Mouse (Mus musculus) left cerebral cortex, adult 11 months (tissue): ENCODE results near the gene Ssh2.
A peak's percentile ranks its signal among the peaks of the same experiment; 100 is the strongest.
"Not testable (repeated sequence)": the region's sequence is repeated elsewhere in the genome, so short reads cannot be mapped to it uniquely, and the experiment has no call there.

Experiments used
- DNase-seq: peaks from one replicate; pipeline ENCODE4 v3.0.0; 2022; ENCODE audit warnings: low spot score

Gene Ssh2

DNA sequence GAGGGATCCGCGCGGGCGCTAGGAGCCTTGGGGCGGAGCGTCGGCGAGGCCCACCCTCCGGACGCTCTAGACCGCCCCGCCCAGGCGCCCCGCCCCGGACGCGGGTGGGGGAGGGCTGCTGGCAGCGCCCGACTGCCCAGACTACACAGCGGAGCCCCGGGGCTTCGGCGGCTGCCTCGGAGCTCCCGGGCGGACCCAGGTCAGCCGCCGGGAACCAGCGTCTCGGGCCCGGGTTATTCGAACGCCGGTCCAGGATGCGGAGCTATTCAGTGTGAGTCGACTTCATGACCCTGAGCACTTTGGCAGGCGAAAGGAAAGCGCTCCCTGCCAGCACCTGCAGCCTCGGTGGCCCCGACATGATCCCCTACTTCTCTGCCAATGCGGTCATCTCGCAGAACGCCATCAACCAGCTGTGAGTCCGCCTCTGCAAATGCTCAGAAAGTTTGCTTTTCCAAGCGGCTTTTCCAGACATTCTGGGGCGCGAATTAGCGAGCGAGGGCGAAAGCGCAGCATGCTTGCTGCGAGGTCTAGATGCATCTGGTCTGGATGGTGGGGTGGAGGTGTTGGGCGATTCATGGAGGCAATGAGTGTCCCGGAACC, 132.2 kb downstream of the Ssh2 start:
- peak; percentile 61 for DNase-seq

DNA sequence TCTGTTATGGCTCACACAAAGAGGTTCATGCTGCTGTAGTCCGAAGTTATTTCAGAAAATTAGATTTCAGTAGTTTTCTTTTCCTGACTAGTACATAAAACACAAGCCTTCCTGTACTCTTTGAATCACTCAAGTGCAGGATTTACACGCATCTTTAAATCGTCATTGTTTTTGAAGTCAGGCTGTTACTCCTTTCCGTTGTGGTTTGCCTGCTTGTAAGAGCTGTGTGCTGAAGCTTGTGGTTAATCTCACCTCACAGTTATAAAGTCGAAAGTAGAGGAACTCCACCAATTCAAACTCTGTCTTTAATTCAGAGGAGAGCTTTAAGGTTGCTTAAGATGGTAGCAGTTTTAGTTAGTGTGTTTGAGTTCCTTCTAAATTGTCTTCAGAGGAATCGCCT, 132.9 kb downstream of the Ssh2 start:
- DNase-seq: no peak

DNA sequence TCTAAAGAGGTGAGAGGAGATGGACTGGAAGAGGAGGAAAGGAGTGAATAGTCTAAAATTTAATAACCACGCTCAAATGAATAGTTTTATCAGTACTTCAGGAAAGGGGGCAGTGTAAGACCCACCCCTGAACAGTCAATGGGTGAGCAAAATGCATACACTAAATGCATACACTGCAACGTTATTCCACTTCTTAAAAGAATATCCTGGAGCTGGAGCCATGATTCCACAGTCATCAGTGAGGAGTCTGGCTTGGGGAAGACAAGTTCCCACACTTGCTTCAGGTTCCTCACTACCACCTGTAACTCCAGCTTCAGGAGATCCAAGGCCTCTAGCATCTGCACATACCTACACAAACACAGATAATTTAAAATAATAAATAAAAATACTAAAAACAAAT, 133.6 kb downstream of the Ssh2 start:
- DNase-seq: no peak

DNA sequence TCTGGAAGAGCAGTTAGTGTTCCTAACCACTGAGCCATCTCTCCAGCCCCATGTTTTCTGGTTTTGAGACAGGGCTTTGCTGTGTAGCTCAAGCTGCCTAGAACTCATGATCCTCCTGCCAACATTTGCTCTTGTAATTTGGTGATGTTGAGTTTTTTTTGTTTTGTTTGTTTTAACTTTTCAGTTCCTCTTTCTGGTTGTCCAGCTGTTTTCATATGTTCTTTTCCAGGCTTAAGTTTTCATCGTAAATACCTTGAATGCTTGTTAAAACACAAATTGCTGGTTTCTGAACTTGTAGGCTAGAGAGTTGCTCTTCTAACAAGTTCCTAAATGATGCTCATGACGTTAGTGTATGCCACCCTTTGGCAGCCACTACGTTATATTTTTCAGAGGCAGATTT, 139.0 kb downstream of the Ssh2 start:
- DNase-seq: no peak

DNA sequence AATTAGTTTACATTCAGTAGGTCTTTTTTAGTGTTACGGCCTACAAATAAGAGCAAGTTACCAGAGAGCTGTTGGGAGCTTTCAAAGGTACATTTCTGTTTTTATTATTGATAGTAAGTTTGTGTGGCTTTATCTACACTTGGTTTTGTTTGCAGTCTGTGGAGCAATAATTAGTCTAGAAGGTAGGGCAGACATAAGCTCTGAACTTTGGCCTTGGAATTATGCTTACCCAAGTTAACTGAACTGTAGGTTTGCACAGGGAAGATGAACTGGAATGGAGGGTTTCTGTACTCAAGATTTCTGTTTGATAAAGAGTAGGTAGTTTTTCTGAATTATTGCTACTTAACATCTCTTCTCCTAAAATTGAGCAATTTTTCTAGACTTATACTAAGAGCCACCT, 141.8 kb downstream of the Ssh2 start:
- no peak for DNase-seq

DNA sequence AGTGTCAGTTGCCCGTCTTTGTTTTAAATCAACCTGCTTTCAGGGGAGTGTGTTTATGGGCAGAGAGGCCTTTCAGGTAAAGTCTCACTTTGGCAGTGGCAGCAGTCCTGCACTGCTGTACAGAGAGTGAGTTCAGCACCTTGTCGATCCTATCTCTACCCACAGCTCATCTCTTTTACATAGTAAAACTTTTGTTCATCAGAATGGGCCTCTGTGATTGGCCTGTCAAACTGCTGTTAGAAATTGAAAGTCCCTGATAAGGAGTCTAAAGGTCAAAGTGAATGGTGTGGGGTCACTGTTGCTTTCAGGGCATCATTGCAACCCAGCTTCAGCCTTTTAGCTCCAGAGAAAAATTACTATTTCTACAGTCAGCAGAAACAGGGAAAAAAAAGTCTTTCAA, 147.4 kb downstream of the Ssh2 start:
- no peak for DNase-seq

DNA sequence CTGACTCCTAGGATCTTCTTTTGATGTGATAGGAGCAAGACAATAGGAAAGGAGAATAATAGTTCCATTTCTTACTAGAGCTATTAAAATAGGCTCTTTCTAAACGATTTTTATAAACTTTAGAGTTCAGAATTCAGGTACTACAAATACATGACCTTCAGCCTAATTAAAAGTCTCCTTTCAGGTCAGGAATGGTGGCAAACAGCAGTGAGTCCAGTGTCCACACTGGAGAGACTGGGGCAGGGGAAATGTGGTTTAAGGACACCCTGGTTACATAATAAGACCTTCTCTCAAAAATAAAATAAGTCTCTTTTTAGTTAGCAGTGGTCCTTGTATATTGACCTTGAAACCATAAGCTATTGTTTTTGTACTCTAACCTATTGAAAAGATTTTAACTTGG, 148.3 kb downstream of the Ssh2 start:
- DNase-seq: no peak

DNA sequence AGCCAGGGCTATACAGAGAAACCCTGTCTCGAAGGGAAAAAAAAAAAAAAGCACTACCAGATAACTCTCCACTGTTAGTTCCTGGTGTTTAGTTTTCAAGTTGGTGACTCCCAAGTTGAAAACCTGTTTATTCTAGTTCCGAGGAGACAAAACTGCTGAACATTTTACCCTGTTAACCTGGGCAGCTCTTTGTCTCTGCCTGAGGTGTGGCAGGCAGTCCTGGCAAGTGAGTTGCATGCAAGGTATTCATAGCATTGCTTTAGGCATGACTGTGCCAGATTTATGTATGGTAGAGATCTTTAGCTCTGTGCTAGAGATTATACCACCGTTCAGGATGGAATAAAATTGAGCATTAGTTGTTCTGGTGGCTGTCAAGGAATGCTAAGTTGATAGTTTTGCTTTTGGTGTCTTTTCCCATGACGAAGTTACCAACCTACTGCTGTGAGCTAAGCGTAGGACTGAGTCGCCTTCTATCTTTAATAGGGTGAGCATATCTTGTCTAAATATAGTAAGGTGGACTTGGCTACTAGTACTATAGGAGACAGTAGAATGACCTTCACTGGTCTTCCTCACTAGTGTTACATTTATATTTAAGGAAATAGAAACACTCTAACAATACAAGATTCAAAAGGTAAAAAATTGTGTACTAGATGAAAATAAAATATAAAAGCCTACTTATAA, 149.8 kb downstream of the Ssh2 start:
- no peak for DNase-seq

DNA sequence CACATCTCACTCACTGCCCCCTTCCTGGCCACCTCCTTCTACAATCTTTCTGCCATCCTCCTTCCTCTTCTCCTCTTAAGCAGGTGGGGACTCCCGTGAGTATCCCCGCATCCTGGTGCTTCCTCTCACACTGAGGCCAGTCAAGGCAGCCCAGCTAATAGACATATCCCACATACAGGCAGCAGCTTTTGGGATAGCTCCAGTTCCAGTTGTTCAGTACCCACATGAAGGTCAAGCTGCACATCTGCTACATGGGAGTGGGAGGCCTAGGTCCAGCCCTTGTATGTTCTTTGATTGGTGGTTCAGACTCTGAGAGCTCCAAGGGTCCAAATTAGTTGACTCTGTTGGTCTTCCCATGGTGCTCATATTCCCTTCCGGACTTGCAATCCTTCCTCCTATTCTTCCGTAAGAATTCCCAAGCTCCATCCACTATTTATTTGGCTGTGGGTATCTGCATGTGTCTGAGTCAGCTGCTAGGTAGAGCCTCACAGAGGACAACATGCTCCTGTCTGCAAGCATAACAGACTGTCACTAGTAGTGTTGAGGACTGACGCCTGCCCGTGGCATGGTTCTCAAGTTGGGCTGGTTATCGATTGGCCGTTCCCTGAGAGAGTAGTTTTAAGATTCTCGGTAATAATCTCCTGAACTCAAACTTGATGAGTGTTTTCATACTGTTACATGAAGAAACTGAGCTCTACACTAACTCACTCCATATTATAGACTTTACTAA, 151.6 kb downstream of the Ssh2 start:
- no peak for DNase-seq

DNA sequence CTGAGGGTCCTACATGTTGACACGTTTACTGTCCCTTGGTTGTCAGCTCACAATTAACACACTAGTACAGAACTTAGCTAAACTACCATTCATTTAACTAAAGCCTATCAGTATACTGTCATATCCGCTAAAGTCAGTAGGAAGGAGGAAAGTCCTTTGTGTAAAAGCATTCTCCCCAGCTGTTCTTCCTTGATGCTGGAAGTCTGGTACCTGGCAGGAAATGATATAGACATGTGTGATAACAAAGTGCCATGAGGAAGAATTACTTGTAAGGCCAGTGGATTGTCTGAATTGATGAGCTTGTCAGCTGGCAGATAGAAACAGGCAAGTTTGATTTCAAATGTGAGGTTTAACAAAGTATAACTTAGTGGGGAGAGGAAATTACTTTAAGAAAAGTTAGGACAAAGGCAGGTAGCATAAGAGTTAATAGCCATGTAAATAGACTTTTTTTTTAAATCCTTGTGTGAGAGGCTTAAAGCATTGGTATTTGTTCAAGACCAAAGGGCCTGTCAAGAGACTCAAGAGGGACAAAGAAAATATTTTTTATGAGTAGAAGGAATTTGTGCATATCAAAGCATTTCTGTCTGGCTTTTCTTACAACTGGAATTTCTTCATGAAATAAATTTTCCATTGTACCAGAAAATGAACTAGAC, 153.2 kb downstream of the Ssh2 start:
- no peak for DNase-seq

DNA sequence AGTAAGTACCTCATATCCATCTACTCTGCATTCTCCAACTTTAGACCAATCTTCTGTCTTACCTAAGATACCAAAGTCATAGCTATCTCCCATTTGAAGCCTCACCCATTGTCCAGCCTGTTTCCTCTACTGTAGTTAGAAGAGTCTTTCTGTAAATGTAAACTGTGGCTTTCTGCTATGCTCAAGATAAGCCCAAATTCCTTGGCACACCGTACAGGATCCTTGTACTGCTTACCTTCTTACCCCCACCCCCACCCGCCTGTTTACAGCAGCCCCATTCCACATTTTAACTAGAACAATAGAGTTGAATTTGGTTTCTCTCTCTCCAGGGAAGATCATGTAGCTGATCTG, 153.7 kb downstream of the Ssh2 start:
- no peak for DNase-seq

DNA sequence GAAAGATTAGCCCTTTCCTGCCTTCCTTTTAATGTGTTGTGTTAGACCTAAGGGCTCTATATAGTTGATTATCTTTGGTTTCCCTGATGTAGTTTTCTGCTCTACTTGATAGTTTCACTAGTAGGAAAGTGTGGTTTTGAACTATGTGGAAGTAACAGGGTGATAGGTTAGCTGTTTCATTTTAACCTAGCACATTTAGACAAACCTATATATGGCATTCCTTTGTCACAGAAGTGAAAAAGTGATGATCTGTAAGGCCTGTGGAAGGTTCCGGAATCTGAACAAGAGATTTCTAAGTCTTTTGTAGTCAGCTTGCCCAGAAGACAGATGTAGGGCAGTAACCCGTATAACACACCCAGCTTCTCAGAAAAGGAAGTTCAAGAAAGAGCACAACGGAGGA, 155.0 kb downstream of the Ssh2 start:
- no peak for DNase-seq

DNA sequence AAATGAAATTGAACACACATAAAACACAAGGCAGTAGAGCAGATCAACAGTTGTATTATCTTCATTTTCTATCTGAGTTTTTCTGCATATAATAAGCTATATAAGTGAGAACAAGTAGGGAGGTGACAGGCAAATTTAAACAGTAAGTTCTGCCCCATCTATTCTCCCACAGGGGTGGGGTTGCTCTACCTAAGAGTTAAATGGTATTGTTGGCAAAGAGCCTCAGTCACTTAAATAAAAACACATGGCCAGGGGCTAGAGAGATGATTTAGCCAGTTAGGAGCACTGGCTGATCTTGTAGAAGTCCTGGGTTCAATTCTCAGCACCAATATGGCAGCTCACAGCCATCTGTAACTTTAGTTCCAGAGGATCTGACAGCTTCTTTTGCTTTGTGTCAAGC, 155.6 kb downstream of the Ssh2 start:
- no peak for DNase-seq

DNA sequence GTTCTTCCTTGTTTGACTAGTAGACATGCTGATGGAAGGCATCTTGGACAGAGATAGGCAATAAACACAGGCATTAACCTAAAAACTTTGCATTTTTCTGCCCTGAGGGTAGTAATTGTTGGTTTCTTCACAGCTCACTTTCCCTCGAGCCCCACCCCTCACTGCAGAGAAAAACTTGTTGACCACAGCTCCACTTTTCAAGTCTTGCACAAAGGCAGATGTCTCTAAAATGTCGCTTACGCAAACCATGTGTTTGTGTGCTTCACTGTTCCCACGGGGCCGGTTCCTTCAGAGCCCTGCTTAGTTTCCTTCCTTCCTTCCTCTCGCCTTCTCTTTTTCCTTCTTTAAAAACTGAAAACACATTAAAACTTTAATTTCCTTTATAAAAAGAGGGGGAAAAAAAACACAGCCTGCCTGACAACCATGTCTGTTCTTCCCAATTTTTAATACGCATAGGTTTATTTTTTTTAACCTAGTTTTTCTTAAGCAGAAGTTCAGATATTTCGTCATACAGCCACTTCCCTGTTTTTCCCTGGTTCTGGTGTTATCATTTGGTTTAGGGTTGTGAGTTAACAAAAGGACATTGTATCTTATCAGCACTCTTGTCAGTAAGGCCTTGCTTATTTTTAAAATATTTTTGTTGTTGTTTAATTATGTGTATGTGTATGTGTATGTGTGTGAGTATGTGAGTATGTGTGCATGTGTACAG, 156.3 kb downstream of the Ssh2 start:
- DNase-seq: no peak

DNA sequence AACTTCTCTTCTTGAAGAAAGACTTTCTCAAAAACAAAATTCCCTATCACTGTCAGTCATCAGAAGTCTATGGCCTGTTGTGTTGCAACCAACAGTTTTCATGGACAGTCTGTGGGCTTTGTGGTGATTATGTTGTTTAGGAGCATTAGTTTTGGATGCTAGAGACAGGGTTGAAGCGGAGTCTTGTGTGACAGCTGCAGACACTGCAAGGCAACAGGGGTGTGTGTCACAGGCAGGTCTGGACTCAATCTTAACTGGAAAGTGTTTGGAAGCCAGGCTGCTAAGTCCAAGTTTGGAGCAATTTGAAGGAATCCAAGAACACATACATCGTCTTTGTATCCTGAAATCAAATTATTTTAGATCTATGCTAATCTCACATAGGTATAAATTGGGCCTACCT, 162.5 kb downstream of the Ssh2 start:
- DNase-seq: no peak

DNA sequence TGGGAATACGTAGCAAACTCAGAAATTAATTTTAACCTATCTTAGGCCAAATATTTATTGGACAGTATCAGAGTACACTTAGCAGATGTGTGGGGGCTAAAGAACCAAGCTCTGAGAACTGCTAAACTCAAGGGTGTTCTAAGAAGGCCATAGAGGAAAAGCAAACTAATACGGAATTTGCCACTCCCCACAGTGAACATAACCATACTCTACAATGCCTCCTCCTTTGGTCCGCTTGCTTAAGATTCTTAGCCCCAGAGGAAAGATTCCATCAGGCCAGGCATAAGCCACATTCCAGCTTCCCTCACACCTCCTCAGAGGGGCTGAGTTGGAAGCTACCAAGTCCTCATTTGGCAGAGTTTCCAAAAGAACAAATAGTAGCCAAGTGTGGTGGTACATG, 165.1 kb downstream of the Ssh2 start:
- no peak for DNase-seq

DNA sequence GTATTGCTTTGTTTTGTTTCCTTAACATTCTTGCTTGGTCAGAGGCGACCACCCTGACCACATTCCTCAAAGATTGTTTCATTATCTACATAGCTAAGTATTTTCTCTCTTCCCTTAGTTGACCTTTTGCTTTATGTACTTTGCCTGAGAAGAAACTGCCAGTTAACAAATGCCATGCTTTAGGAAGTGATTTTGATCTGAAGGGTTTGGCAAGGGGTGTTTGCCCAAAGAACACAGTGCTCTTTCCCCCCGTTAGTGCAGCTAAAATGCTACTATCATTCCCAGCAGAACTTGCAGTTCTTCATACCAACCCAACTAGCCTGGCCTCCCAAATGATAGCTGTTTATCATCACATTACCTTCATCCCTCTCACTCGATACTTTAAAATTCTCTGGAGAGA, 168.1 kb downstream of the Ssh2 start:
- DNase-seq: no peak

DNA sequence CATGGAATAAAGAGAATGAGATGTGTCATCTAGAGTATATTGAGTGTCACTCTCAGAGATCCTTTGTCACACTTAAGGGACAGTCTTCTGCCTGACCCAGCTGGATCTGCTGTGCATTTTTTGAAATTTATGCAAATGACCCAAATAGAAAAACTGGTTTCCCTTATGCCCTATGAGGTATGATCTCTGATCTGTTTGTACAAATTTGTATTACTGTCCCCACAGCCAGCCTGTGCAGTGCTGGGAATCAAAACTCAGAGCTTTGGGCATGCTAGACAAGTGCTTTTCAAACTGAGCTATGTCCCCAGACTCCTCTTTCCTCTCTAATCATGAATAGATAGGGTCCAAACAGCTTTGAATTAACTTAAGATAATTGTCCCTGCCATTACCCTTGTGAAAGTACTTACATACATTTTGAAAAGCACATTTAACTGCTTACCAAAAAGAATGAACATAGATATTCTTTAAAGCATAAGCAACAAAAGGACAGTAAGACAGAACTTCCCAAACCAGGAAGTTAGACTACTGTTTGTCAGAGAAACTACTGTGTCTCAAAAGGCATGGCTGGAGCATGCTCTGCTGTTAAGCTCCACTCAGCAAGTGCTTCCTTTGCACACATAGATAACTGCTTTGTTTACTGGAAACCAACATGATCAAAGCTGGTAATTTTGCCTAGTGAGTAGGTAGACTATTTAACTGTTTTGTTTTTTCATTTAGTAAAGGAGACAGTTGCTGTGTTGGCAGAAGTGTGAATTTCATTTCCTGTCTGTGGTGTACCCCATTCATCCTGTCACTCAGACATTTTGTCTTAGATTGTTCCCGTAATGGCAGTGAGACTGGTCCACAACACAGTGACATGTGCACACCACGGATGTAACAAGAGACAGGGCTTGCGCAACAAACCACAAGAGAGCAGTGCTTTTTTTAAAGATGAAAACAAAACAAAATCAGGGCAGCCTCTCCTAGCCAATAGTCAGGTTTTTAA, 169.9 kb downstream of the Ssh2 start:
- no peak for DNase-seq

DNA sequence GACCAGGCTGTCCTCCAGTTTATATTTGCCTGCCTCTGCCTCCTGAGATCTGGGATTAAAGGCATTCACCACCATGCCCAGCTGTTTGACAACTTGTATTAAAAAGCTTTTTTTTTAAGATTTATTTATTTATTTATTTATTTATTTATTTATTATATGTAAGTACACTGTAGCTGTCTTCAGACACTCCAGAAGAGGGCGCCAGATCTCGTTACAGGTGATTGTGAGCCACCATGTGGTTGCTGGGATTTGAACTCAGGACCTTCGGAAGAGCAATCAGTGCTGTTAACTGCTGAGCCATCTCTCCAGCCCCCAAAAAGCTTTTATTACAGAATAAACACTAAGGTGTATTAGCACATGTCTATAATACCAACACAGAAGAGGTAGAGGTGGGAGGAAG, 172.1 kb downstream of the Ssh2 start:
- not testable (repeated sequence) for DNase-seq

DNA sequence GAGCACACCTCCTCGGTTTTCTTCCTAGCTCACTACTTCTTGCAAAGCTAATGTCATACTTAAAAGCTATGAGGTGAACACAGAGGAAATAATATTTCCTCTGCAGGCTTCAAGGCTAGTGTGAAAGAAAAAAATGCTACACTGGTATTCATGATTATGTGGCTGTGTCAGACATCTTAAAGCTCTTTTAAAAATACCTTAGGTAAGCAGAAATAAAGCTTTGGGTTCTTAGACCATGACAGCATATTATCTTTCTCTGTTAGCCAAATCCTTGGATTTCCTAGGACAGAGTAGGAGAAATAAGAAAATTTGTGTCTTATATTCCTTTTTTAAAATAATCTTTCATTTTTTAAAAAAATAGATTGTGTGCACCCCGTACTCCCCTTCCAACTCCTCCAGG, 179.5 kb downstream of the Ssh2 start:
- DNase-seq: no peak

DNA sequence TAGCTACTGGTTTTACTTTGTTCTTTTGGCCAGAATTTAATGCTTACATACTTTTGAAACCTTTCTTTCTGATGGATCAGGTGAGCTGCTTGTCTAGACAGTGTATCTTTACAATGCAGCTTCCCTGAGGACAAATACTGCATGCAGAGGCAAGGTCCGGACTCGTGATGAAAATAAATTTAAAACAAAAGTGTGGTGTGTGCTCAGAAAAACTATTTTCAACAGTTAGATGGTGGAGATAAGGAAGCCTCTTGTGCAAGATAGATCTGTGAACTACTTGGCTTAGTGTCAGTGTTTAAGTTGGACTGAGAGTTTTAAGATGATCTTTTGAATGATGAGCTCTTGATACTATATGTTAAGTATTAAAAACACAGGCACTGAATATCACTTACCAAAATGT, 186.4 kb downstream of the Ssh2 start:
- DNase-seq: no peak
